Mouse (Mus musculus) intestine, postnatal 0 days (tissue): ENCODE measurements around the gene Phf21a. TPM values are rescaled to one million over a fixed set of nuclear protein-coding genes. Genes with fewer than 3 reads are reported as not detected.

ENCODE experiments used
- ATAC-seq: fragments of 200-750 bp; cut with Nextera tagmentation; 2 replicates; pipeline ENCODE4 v1.8.0; 2017; ENCODE audit warnings: mild to moderate bottlenecking, moderate TSS enrichment, moderate library complexity
- H3K27ac ChIP-seq: fragments of 300-500 bp; sonication (generic); 2 replicates; pipeline ENCODE4 v1.5.1; 2014; ENCODE audit warnings: mild to moderate bottlenecking, low read depth, low read length, moderate library complexity
- H3K27me3 ChIP-seq: fragments of 300-500 bp; sonication (generic); replicated peaks from 2 replicates; pipeline ENCODE4 v1.6.1; 2014; ENCODE audit warnings: low read length, mixed read lengths; ENCODE audit not compliant: control insufficient read depth, insufficient read depth
- H3K36me3 ChIP-seq: fragments of 300-500 bp; sonication (generic); 2 replicates; pipeline ENCODE4 v1.6.1; 2014; ENCODE audit warnings: mild to moderate bottlenecking, moderate library complexity; ENCODE audit not compliant: control insufficient read depth, insufficient read depth
- H3K4me1 ChIP-seq: fragments of 300-500 bp; sonication (generic); replicated peaks from 2 replicates; pipeline ENCODE4 v1.6.1; 2014; ENCODE audit warnings: antibody characterized with exemption, low read length, mixed read lengths; ENCODE audit not compliant: control insufficient read depth, insufficient read depth
- H3K4me2 ChIP-seq: fragments of 300-500 bp; sonication (generic); replicated peaks from 2 replicates; pipeline ENCODE4 v1.6.1; 2014; ENCODE audit warnings: low read depth, mild to moderate bottlenecking, moderate library complexity
- H3K4me3 ChIP-seq: fragments of 300-500 bp; sonication (generic); 2 replicates; pipeline ENCODE4 v1.5.1; 2014; ENCODE audit warnings: low read depth, low read length
- H3K9ac ChIP-seq: fragments of 300-500 bp; sonication (generic); 2 replicates; pipeline ENCODE4 v1.6.1; 2014; ENCODE audit warnings: mild to moderate bottlenecking, low read depth, low read length
- H3K9me3 ChIP-seq: fragments of 300-500 bp; sonication (generic); 2 replicates; pipeline ENCODE4 v1.6.1; 2016; ENCODE audit warnings: mixed run types; ENCODE audit not compliant: control insufficient read depth
- CTCF ChIP-seq: sonication (generic); IDR thresholded peaks from 2 replicates; pipeline ENCODE4 v1.5.1; 2016; ENCODE audit warnings: low read depth, mild to moderate bottlenecking, control low read depth, antibody characterized with exemption, moderate library complexity
- WGBS: fragments of 180-500 bp; shearing (Covaris S2); extraction: QIAGEN DNeasy Blood & Tissue Kit; methylation state at CpG from one replicate; pipeline ENCODE4 v1.1.7; 2014; 5-methylcytosine and 5-hydroxymethylcytosine counted together
- polyA plus RNA-seq: library from polyadenylated mRNA; unstranded; fragments of >200 nt; fragmentation: Nextera tagmentation; extraction: Ambion mirVana; gene quantifications from 2 replicates; pipeline ENCODE4 v1.2.1, GENCODE M21; 2015

Gene Phf21a
- polyA plus RNA-seq, 1 experiment from 2014 or later, result 7.4 TPM

DNA sequence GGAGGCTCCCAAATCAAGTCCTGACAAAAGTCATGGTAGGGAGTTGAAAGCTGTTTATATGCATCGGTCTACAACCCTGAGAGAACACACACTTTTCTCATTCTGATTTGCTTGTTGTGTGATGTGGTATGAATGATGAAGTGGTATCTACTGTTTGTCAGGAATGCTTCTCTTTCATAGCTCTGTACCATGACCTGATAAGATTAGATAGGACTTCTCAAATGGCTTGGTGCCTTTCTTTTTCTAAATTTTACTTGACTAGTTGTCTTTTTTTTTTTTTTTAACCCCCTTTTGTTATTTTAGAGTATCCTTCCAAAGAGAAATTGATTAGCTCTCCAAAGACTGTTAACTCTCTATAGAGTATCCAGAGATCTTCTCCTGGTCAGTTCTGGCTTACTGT lies 153.2 kb downstream of the Phf21a start:
- Histone ChIP-seq H3K4me2 (no peak overlapping the region), H3K9ac (no peak overlapping the region), H3K27me3 (no peaks in the 10 kb centered on the region), H3K4me3 (no peak overlapping the region), H3K36me3 (peaks cover 15% of the 10 kb centered on the region), H3K27ac (no peak overlapping the region), H3K4me1 (no peaks in the 10 kb centered on the region), H3K9me3 (no peaks in the 10 kb centered on the region)
- ATAC-seq, result no peak
- TF ChIP-seq CTCF, result no peak
- 100% methylated on average over 1 of the region's 1 CpGs for WGBS

DNA sequence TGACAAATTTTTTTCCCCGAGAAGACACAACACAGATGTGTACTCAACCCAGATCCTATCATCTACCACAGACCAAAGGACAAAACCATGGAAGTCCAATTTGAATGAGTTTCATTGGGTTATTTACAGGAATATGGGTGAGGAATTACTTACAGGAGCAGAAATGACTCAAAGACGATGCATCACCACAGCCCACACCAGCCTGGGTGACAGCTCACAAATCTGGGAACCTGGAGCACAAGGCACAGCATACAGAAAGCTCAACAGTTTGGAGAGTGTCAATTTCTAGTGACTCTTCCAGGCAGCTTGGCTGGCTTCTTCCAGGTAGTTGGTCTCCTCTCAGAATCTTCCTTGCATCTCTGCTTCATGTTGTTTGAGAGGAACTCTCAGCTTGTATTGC lies 154.8 kb downstream of the Phf21a start:
- H3K27ac ChIP-seq, result no peak overlapping the region
- no peak overlapping the region for H3K9ac ChIP-seq
- no peak for TF ChIP-seq CTCF
- no peaks in the 10 kb centered on the region for H3K27me3 ChIP-seq
- H3K4me2 ChIP-seq, result no peak overlapping the region
- ATAC-seq, result no peak
- peaks cover 15% of the 10 kb centered on the region for H3K36me3 ChIP-seq
- no peaks in the 10 kb centered on the region for H3K4me1 ChIP-seq
- WGBS, result 99% methylated on average over 2 of the region's 2 CpGs
- H3K4me3 ChIP-seq, result no peak overlapping the region
- no peaks in the 10 kb centered on the region for H3K9me3 ChIP-seq

DNA sequence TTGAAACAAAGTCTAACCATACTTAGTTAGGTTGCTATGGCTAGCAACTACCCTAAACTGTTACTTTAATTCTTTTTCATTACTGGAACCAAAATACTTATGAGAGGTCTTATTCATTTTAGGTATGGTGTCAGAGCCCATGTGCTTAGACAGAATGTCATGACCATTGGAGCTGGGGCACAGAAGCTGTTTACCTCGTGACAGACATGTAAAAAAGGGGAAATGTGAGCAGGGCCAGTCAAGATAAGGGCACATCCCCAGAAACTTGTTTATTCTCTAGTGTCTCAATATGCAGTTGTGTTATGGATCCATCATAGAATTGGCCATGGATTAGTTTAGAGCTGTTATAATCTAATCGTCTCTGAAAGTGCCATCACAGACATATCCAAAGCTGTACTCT lies 157.6 kb downstream of the Phf21a start:
- Histone ChIP-seq H3K4me2 (no peak overlapping the region), H3K4me3 (no peak overlapping the region), H3K36me3 (peaks cover 9% of the 10 kb centered on the region), H3K9ac (no peak overlapping the region), H3K9me3 (no peaks in the 10 kb centered on the region), H3K27ac (no peak overlapping the region), H3K4me1 (no peaks in the 10 kb centered on the region), H3K27me3 (no peaks in the 10 kb centered on the region)
- no peak for TF ChIP-seq CTCF
- ATAC-seq, result no peak
- WGBS, result 83% methylated on average over 2 of the region's 2 CpGs

DNA sequence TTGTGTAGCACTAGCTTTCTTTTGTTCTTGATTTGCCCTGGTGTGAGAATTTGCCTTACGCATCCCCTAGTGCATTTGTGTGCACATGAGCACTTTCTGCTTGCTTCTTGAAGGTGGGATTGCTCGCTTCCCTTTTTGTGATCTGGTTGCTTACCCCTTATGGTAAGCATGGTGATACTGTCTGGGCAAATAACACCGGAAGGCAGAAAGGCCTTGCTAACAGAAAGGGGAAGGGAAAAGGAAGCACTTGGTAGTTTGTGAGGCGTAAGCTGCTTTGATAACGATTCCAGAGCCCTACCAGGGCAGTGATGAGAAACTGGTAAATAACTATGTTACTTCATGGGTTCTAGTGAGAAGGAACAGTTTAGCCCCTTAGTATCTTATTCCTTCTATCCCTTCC lies 160.9 kb downstream of the Phf21a start:
- no peak overlapping the region for H3K4me2 ChIP-seq
- no peaks in the 10 kb centered on the region for H3K27me3 ChIP-seq
- no peak overlapping the region for H3K9ac ChIP-seq
- peaks cover 1% of the 10 kb centered on the region for H3K36me3 ChIP-seq
- no peak for TF ChIP-seq CTCF
- no peak overlapping the region for H3K27ac ChIP-seq
- no peak overlapping the region for H3K4me3 ChIP-seq
- ATAC-seq, result no peak
- 87% methylated on average over 5 of the region's 5 CpGs for WGBS
- H3K4me1 ChIP-seq, result no peaks in the 10 kb centered on the region
- no peaks in the 10 kb centered on the region for H3K9me3 ChIP-seq

DNA sequence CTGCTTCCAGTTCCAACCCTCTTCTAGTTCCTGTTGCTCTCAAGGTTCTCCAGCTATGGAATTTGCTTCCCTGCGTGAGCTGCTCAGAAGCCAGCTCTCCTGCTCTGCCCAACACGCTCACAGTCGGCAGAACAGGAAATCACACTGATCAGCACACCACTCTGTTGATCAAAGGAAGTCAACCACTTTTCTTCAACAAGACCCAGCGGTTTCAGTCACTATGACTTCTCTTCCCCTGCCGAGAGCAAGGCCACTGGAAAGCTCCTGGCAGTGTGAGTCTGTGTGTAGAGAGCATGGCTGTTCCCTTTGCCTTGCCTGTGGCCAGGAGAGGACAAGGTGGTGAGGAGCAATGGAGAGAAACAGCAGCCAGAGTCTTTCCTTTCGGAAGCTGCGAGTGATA lies 163.2 kb downstream of the Phf21a start:
- WGBS, result 82% methylated on average over 7 of the region's 7 CpGs
- Histone ChIP-seq H3K9me3 (no peaks in the 10 kb centered on the region), H3K27me3 (no peaks in the 10 kb centered on the region), H3K9ac (no peak overlapping the region), H3K4me2 (no peak overlapping the region), H3K36me3 (peaks cover 11% of the 10 kb centered on the region), H3K27ac (no peak overlapping the region), H3K4me1 (no peaks in the 10 kb centered on the region), H3K4me3 (no peak overlapping the region)
- ATAC-seq, result no peak
- TF ChIP-seq CTCF, result no peak

DNA sequence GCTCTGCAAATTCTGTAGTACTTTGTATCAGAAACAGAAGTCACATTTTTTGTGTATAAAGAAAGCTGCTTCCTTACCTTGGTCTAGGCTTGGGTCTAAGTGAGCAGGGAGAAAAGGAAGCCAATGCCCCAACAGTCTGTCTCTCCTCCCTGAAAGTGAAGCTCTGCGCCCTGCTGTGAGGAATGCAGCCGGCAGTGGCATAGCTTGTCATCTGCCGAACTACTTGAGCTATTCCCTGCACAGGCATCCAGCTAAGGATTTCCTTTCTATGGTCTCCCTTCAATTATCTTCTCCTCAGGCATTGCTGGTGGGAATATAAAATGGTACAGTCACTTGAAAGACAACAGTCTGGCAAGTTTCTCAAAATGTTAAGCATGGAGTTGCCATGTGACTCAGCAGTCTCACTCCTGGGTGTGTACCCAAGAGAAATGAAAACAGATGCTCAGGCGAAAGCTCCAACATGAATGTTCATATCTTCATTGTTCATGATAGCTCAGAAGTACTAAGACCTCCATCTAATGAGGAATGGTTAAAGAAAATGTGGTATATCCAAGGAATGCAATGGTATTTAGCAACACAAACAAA lies 164.5 kb downstream of the Phf21a start:
- no peak for TF ChIP-seq CTCF
- Histone ChIP-seq H3K4me3 (no peak overlapping the region), H3K36me3 (peaks cover 12% of the 10 kb centered on the region; the same call in 1 of the 2 replicates), H3K4me2 (no peak overlapping the region), H3K27me3 (no peaks in the 10 kb centered on the region), H3K9ac (no peak overlapping the region), H3K9me3 (no peaks in the 10 kb centered on the region), H3K4me1 (no peaks in the 10 kb centered on the region), H3K27ac (no peak overlapping the region)
- no peak for ATAC-seq
- 82% methylated on average over 4 of the region's 4 CpGs for WGBS

DNA sequence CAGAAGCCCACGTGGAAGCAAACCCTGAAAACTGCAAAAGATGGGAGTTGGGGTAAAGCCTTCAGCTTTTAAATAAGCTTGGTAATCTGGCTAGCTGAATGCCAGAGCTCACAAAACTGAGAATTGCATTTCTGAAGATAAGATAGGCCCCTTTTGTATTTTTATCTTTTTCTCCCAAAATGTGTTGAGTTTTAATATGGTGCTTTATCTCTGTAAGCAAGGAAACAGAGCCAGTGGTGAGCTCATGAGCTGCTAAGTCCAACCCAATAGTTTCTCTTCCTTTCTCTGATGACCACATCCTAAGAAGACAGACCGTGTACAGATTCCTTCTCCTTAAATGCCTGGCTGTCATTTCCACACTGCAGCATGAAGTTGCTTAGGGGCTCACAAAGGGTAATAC lies 167.0 kb downstream of the Phf21a start:
- H3K9ac ChIP-seq, result no peak overlapping the region
- H3K27me3 ChIP-seq, result no peaks in the 10 kb centered on the region
- H3K4me1 ChIP-seq, result no peaks in the 10 kb centered on the region
- H3K4me3 ChIP-seq, result no peak overlapping the region
- H3K9me3 ChIP-seq, result no peaks in the 10 kb centered on the region
- WGBS, result 70% methylated on average over 2 of the region's 2 CpGs
- no peak for TF ChIP-seq CTCF
- ATAC-seq, result no peak
- peaks cover 12% of the 10 kb centered on the region; the same call in 1 of the 2 replicates for H3K36me3 ChIP-seq
- H3K27ac ChIP-seq, result no peak overlapping the region
- no peak overlapping the region for H3K4me2 ChIP-seq
